Mouse (Mus musculus) NIH3T3 (cell line): ENCODE measurements around the gene Khdc3.
A peak's percentile ranks its signal among the peaks of the same experiment; 100 is the strongest.
"Not testable (repeated sequence)": the region's sequence is repeated elsewhere in the genome, so short reads cannot be mapped to it uniquely, and the experiment has no call there.

ENCODE experiments used
- DNase-seq: peaks from one replicate; pipeline ENCODE4 v3.0.0-alpha.2; 2012; ENCODE audit warnings: low read depth

Khdc3 gene

GRCm38 (mm10) chr9:73102181-73102580 lies 545 bp downstream of the Khdc3 start, which contains the start of gene Gm20509:
Gm20509 (plus strand) TSS chr9:73102470.
- no peak for DNase-seq

DNA sequence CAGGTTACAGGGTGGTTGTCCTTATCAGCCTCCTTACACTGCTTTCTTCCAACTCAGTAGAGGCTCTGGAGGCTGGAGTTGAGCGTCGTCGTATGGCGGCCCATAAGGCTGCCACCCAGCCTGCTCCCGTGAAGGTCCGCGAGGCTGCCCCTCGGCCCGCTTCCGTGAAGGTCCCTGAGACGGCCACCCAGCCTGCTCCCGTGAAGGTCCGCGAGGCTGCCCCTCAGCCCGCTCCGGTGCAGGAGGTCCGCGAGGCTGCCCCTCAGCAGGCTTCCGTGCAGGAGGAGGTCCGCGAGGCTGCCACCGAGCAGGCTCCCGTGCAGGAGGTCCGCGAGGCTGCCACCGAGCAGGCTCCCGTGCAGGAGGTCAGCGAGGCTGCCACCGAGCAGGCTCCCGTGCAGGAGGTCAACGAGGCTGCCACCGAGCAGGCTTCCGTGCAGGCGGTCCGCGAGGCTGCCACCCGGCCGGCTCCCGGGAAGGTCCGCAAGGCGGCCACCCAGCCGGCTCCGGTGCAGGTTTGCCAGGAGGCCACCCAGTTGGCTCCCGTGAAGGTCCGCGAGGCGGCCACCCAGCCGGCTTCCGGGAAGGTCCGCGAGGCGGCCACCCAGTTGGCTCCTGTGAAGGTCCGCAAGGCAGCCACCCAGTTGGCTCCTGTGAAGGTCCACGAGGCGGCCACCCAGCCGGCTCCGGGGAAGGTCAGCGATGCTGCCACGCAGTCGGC lies 1.7 kb downstream of the Khdc3 start:
- DNase-seq = no peak

- DNase-seq = no peak
Measured at GRCm38 (mm10) chr9:73103880-73104198, 2.2 kb downstream of the Khdc3 start.

DNA sequence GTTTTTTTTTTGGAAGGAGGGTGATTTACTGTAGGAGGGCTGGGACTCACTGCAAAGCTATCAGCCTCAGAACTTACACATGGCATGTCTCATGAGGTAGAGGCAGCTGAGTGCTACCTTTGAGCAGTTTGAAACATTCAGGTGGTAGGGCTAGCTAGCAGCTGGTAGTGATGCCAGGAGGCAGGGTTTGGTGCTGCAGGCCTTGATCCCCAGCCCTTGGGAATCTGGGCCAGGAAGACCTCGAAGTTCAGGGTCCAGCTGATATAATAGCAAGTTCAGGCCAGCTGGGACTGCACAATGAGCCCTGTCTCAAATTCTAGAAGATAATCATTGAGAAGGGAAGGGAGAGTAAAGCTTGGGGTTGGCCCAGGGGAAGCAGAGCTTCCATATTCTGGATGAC lies 3.5 kb downstream of the Khdc3 start:
- no peak for DNase-seq

DNA sequence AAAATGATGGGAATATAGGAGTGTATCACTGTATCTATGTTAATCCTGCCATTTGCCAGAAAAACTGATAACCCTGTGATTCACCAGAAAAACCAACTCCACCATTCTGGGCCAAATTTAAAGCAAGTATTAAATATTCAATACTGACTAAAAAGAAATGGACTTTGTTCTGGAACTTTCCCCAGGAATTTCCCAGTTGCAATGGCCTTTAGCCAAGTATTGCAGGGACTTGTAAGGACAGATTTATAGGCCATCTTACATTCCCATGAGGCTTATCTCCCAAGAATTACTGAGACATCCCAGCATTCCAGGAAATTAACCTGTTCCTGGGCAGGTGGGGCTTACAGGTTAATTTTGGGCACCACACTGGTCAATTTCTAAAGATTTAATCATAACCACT lies 4.1 kb downstream of the Khdc3 start:
- no peak for DNase-seq

DNA sequence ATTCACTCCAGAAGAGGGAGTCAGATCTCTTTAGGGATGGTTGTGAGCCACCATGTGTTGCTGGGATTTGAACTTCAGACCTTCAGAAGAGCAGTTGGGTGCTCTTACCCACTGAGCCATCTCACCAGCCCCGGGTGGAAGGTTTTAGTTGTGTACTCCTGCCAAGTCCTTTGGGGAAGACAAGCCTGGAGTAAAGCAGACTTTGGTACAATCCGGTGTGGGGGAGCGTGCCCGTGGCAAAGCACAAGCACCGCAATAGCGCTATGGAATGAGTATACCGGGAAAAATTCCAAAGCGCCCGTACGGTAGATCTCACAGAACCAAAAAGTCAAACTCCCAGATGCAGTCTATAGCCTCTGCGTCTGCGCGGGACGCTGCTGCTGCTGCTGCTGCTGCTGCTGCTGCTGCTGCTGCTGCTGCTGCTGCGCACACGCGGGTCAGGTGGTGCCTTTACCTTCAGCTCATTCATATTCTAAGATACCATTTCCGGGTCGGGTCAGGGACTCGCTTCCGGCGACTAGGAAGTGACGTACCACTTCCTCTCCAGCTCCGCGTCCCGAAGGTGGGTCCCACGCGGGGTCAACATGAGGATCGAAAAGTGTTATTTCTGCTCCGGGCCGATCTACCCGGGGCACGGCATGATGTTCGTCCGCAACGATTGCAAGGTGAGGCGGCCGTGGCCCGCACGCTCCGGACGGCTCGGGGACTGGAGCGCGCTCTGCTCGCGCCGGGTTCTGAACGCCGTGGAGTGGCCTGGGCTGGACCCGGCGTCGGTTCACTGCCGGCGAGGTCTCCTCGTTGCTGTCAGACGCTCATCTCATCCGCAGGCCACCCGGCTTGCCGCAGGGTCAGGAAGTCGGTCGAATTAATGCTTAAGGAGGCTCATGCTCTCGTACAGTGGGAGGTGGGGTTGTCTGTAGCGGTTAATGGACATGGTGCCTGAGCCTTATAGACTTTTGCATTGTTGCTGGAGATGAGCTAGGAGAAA lies 11.6 kb downstream of the Khdc3 start, which contains the start of gene Rsl24d1:
TSS of gene Rsl24d1 (plus strand) at position 508 of the 988 bp plus-strand sequence.
- DNase-seq = peak; percentile 85

DNA sequence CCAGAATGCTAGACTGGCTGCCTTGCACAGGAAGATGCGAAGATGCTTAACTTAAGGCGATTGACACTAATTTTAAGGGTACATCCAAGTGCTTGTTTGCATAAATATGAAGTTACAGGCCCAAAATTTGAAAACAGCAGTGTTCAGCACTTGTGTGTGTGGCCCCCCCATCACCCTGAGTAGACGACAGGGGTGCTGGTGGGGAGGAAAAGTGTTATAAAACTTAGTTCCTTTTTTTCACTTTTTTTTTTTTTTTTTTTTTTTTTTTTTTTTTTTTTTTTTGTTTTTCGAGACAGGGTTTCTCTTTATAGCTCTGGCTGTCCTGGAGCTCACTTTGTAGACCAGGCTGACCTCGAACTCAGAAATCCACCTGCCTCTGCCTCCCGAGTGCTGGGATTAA lies 15.1 kb downstream of the Khdc3 start:
- DNase-seq = not testable (repeated sequence)

- no peak for DNase-seq
Measured at GRCm38 (mm10) chr9:73118012-73118411, 16.4 kb downstream of the Khdc3 start.

GRCm38 (mm10) chr9:73121735-73122134 lies 20.1 kb downstream of the Khdc3 start:
- DNase-seq = peak; percentile 41

GRCm38 (mm10) chr9:73125043-73125570 lies 23.5 kb downstream of the Khdc3 start:
- no peak for DNase-seq

GRCm38 (mm10) chr9:73127457-73127856 lies 25.8 kb downstream of the Khdc3 start:
- DNase-seq = no peak

DNA sequence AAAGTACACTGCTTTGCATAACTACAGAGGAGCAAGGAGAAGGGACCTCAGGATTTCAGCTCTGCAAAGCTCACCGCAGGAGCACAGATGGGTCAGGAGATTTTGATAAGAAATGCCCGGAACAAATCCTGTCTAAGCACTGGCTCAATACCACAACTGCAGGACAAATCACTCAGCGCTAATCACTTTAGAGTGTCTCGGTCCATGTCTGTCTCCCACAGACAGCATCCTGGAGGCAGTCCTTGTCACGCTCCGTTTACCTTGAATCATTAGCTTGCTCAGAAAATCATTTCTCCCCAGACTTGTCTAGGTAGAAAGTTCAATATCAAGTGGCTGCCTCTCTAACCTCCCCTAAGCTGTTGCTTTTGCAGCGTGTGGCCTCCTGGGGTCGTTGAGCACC lies 28.2 kb downstream of the Khdc3 start:
- no peak for DNase-seq

DNA sequence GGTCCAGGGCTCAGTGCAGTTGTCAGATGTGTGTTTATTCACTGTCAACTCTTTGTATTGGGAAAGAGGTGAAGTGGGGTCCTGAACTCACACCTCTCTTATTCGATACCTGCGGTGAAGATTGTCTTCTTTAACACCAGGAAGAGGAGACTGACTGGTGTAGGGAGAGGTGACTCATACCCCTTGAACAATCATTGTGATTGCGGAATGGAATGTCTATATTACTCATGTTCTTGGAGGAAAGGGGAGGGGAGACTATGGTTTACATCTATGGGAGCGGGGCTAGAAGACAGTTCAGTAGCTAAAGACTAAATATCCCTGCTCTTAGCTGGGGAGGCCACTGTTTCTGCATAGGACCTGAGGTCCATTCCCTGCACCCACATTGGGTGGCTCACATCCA lies 28.9 kb downstream of the Khdc3 start:
- DNase-seq = peak; percentile 57

DNA sequence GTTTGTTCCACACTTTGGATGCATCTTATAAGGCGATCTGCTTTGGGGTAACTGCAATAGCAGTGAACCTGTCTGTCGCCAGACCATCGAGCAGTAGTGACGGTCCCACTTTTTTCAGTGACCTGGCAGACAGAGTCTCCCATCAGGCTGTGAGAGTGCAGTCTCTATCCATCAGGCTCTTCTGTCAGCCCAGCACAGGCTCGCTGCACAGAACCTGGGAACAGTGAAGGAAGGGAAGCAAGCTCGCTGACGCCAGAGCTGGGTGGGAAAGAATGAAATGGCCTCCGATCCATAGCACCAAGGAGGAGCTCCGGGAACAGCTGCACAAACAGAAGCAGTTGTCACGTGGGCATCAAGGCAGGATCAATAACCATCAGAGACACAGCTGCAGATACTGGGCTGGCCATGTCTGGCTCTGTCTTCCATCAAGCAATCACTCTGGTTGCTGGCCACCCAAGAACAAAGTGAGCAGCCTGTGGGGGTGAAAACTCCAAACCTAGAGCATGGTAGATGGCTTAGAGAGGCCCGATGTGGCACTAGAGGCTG lies 35.8 kb downstream of the Khdc3 start:
- no peak for DNase-seq
